Mouse (Mus musculus): ENCODE measurements around the gene Pam. TPM values are rescaled to one million over a fixed set of nuclear protein-coding genes. Genes with fewer than 3 reads are reported as not detected.
"Not testable (repeated sequence)": the region's sequence is repeated elsewhere in the genome, so short reads cannot be mapped to it uniquely, and the experiment has no call there.

The Pam gene
- polyA plus RNA-seq, 1 experiment: 67.3 TPM

DNA sequence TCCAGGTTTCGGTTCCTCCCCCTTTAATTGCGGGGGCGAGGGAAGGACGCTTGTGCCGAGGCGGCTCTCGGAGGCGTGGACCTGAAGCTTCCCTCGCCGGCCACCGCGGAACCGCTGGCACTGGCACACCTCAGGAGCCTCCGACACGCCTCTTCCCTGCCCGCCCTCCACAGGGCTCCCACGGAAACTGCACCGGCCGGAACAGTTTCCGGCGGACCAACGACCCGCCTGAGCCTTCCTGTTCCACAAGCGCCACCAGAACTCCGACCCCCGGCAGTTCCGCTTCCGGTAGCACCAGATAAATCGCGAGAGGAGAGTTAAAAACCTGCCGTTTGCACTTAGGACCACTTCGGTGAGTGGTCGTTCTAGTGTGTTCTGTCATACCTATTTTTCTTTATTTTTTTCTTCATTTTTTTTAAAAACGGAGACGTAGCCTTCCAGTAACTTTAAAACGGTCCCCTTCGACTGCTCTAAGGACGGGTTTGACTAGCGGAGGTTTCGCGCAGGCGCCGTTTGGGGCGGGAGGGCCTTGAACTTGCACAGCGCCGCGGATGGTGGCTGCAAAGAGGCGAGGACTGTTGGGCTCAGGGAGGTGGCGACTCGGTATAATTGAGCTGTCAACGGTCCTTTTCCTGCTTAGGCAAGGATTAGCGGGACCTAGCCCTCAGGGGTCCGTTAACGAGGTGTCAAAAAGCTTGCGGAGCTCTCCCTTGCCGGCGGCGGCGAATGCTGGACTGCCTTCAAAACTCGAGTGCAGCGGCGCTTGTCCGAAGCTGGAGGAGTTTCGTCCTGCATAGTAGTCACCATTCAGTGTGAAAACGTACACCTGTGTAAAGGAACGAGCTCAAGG is 325.3 kb downstream of the Pam start, which contains the start of the genes Gin1 and Ppip5k2:
Gene Gin1 (plus strand): TSS at position 269 of the 850 bp plus-strand sequence.
Gene Ppip5k2 (minus strand): TSS at position 508 of the 850 bp plus-strand sequence.
- H3K36me3 ChIP-seq (ENCODE audit: control insufficient read depth, insufficient read depth, low read length): no peaks in the 10 kb centered on the region
- WGBS: under 1% methylated on average over 66 of the region's 66 CpGs
- TF ChIP-seq POLR2A (IDR thresholded peaks at IDR 0.05; ENCODE audit: control insufficient read depth, extremely low read depth, insufficient read depth, low read length, poor library complexity): peak; percentile 59; the same call in 1 of the 2 replicates
- TF ChIP-seq CTCF (IDR thresholded peaks at IDR 0.05; ENCODE audit: borderline replicate concordance, control insufficient read depth, extremely low read depth, insufficient read depth, low read length, poor library complexity): 0 out of 2 replicates have a peak, but pooled peaks have one; percentile 11
- DNase-seq: peak; percentile 92
- H3K27ac ChIP-seq (ENCODE audit: control insufficient read depth, insufficient read depth, low read length): peak within 1 kb of the TSS; percentile 70
- peak within 1 kb of the TSS; percentile 76 for H3K4me3 ChIP-seq (ENCODE audit: control insufficient read depth, insufficient read depth, low read length)
- no peaks in the 10 kb centered on the region for H3K27me3 ChIP-seq (ENCODE audit: control insufficient read depth, insufficient read depth, low read length)
- no peaks in the 10 kb centered on the region for H3K4me1 ChIP-seq (replicated peaks; ENCODE audit: control insufficient read depth, insufficient read depth, low read length)

DNA sequence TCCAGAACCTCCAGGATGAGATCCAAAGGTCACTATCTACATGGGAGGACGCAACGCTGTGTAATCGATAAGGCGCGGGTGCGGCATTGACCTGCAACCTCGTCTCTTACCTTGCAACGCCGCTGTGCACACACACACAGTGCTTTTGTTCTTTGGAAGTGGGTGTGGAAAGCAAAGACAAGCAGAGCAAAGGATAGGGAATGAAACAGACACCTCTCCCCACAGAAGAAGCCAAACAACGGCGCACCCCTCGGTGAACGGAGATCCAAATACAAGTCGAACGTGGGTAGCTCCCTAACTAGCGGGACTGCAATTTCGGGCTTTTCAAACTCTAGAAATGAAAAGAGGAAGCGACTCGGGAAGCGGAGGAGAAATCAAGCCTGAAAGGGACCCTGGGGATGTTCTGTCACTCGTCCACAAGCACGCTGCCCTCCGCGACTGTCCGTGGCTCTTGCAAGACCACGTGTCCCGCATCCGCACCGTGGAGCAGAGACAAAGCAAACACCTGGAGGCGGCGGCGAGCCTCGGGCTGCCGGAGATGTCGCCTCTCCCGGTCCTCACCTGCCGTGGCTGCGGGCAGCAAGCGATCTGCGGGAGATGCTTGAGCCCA is 326.0 kb downstream of the Pam start:
- Histone ChIP-seq H3K27me3 (ENCODE audit: control insufficient read depth, insufficient read depth, low read length) (no peaks in the 10 kb centered on the region), H3K36me3 (ENCODE audit: control insufficient read depth, insufficient read depth, low read length) (no peaks in the 10 kb centered on the region), H3K4me3 (ENCODE audit: control insufficient read depth, insufficient read depth, low read length) (peak overlapping the region; percentile 76), H3K27ac (ENCODE audit: control insufficient read depth, insufficient read depth, low read length) (peak overlapping the region; percentile 20), H3K4me1 (replicated peaks; ENCODE audit: control insufficient read depth, insufficient read depth, low read length) (no peaks in the 10 kb centered on the region)
- under 1% methylated on average over 40 of the region's 40 CpGs for WGBS
- TF ChIP-seq POLR2A (IDR thresholded peaks at IDR 0.05; ENCODE audit: control insufficient read depth, extremely low read depth, insufficient read depth, low read length, poor library complexity) (peak; percentile 5; the same call in 1 of the 2 replicates), CTCF (IDR thresholded peaks at IDR 0.05; ENCODE audit: borderline replicate concordance, control insufficient read depth, extremely low read depth, insufficient read depth, low read length, poor library complexity) (no peak)
- DNase-seq: peak; percentile 32

DNA sequence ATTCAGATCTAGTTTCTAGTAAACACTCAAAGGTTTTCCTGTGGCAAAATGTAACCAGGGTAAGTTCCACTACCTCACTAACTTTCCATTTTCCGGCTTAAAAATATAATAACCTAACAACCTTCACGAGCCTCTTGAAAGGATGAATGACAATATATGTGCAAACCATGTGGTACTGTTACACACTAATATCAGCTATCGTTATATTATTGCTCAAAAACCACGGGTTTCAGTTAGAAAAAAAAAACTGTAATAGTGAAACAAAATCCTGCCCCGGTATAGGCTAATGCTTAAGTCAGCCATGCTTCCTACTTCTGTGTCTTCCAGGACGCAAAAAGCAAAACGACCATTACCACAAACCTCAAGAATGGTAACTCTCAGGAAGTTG is 326.5 kb downstream of the Pam start:
- H3K36me3 ChIP-seq (ENCODE audit: control insufficient read depth, insufficient read depth, low read length): no peaks in the 10 kb centered on the region
- 1% methylated on average over 7 of the region's 7 CpGs for WGBS
- peak overlapping the region; percentile 76 for H3K4me3 ChIP-seq (ENCODE audit: control insufficient read depth, insufficient read depth, low read length)

GRCm38 (mm10) chr1:97768089-97768488 is 327.4 kb downstream of the Pam start:
- 80% methylated on average over 2 of the region's 2 CpGs for WGBS
- no peak for DNase-seq
- TF ChIP-seq CTCF (IDR thresholded peaks at IDR 0.05; ENCODE audit: borderline replicate concordance, control insufficient read depth, extremely low read depth, insufficient read depth, low read length, poor library complexity) (no peak), POLR2A (IDR thresholded peaks at IDR 0.05; ENCODE audit: control insufficient read depth, extremely low read depth, insufficient read depth, low read length, poor library complexity) (no peak)
- Histone ChIP-seq H3K27me3 (ENCODE audit: control insufficient read depth, insufficient read depth, low read length) (no peaks in the 10 kb centered on the region), H3K36me3 (ENCODE audit: control insufficient read depth, insufficient read depth, low read length) (no peaks in the 10 kb centered on the region), H3K4me3 (ENCODE audit: control insufficient read depth, insufficient read depth, low read length) (no peak overlapping the region), H3K27ac (ENCODE audit: control insufficient read depth, insufficient read depth, low read length) (no peak overlapping the region), H3K4me1 (replicated peaks; ENCODE audit: control insufficient read depth, insufficient read depth, low read length) (no peaks in the 10 kb centered on the region)

More for the DNA sequence above, 326.5 kb downstream of the Pam start:
- H3K27ac ChIP-seq (ENCODE audit: control insufficient read depth, insufficient read depth, low read length): peak overlapping the region; percentile 20
- TF ChIP-seq CTCF (IDR thresholded peaks at IDR 0.05; ENCODE audit: borderline replicate concordance, control insufficient read depth, extremely low read depth, insufficient read depth, low read length, poor library complexity) (no peak), POLR2A (IDR thresholded peaks at IDR 0.05; ENCODE audit: control insufficient read depth, extremely low read depth, insufficient read depth, low read length, poor library complexity) (no peak)
- no peaks in the 10 kb centered on the region for H3K27me3 ChIP-seq (ENCODE audit: control insufficient read depth, insufficient read depth, low read length)
- H3K4me1 ChIP-seq (replicated peaks; ENCODE audit: control insufficient read depth, insufficient read depth, low read length): no peaks in the 10 kb centered on the region
- no peak for DNase-seq

DNA sequence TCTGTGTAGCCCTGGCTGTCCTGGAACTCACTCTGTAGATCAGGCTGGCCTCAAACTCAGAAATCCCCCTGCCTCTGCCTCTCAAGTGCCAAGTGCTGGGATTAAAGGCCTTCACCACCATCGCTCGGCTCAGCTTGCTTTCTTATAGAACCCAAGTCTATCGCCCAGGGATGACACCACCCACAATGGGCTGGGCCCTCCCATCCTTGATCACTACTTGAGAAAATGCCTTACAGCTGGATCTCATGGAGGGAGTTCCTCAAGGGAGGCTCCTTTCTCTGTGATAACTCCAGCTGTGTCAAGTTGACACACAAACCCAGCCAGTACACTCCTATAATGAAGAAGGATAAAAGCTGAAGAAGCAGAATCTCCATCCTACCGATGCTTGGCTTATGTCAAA is 329.7 kb downstream of the Pam start:
- not testable (repeated sequence) for H3K27me3 ChIP-seq (ENCODE audit: control insufficient read depth, insufficient read depth, low read length); H3K27ac ChIP-seq (ENCODE audit: control insufficient read depth, insufficient read depth, low read length); H3K4me1 ChIP-seq (replicated peaks; ENCODE audit: control insufficient read depth, insufficient read depth, low read length); H3K36me3 ChIP-seq (ENCODE audit: control insufficient read depth, insufficient read depth, low read length); H3K4me3 ChIP-seq (ENCODE audit: control insufficient read depth, insufficient read depth, low read length); DNase-seq
- WGBS: 94% methylated on average over 4 of the region's 4 CpGs

GRCm38 (mm10) chr1:97761477-97761876 is 334.0 kb downstream of the Pam start:
- 90% methylated on average over 6 of the region's 6 CpGs for WGBS
- Histone ChIP-seq H3K27me3 (ENCODE audit: control insufficient read depth, insufficient read depth, low read length) (no peaks in the 10 kb centered on the region), H3K4me3 (ENCODE audit: control insufficient read depth, insufficient read depth, low read length) (no peak overlapping the region), H3K27ac (ENCODE audit: control insufficient read depth, insufficient read depth, low read length) (no peak overlapping the region), H3K36me3 (ENCODE audit: control insufficient read depth, insufficient read depth, low read length) (peaks cover 3% of the 10 kb centered on the region), H3K4me1 (replicated peaks; ENCODE audit: control insufficient read depth, insufficient read depth, low read length) (no peaks in the 10 kb centered on the region)
- no peak for TF ChIP-seq CTCF (IDR thresholded peaks at IDR 0.05; ENCODE audit: borderline replicate concordance, control insufficient read depth, extremely low read depth, insufficient read depth, low read length, poor library complexity)
- TF ChIP-seq POLR2A (IDR thresholded peaks at IDR 0.05; ENCODE audit: control insufficient read depth, extremely low read depth, insufficient read depth, low read length, poor library complexity): no peak
- DNase-seq: no peak

Measured in thymus, adult 2 months (tissue).